Mouse (Mus musculus) cerebral cortex, adult 2 months (tissue): ENCODE data around the gene L3mbtl2.

ENCODE experiments used
- WGBS: fragments of 180-500 bp; shearing (Covaris S2); methylation state at CpG from one replicate; pipeline ENCODE4 v1.1.7; 2018; 5-methylcytosine and 5-hydroxymethylcytosine counted together

L3mbtl2 gene

GRCm38 (mm10) chr15:81663697-81664561 is at the start of gene L3mbtl2:
Gene L3mbtl2, plus strand, starts transcription at chr15:81663889.
- WGBS: under 1% methylated on average over 55 of the region's 55 CpGs

- WGBS: 79% methylated on average over 8 of the region's 8 CpGs
Observed at GRCm38 (mm10) chr15:81649516-81650455, 13.9 kb upstream of the L3mbtl2 start.

GRCm38 (mm10) chr15:81650636-81651035 is 13.1 kb upstream of the L3mbtl2 start:
- 56% methylated on average over 7 of the region's 7 CpGs for WGBS

GRCm38 (mm10) chr15:81661701-81662100 is 2.0 kb upstream of the L3mbtl2 start:
- WGBS: 92% methylated on average over 2 of the region's 2 CpGs

GRCm38 (mm10) chr15:81663281-81663680 is 408 bp upstream of the L3mbtl2 start:
- WGBS: 60% methylated on average over 10 of the region's 10 CpGs

GRCm38 (mm10) chr15:81666957-81667356 is 3.3 kb downstream of the L3mbtl2 start:
- WGBS: 86% methylated on average over 10 of the region's 10 CpGs

- 83% methylated on average over 4 of the region's 4 CpGs for WGBS
Observed at GRCm38 (mm10) chr15:81670231-81670640, 6.5 kb downstream of the L3mbtl2 start.

- 53% methylated on average over 3 of the region's 3 CpGs for WGBS
Observed at GRCm38 (mm10) chr15:81676637-81677036, 12.9 kb downstream of the L3mbtl2 start.

GRCm38 (mm10) chr15:81680301-81680805 is 16.7 kb downstream of the L3mbtl2 start:
- 97% methylated on average over 4 of the region's 4 CpGs for WGBS

- 9% methylated on average over 41 of the region's 41 CpGs for WGBS
Observed at GRCm38 (mm10) chr15:81693366-81693966, 29.8 kb downstream of the L3mbtl2 start.

GRCm38 (mm10) chr15:81693967-81694881 is 30.5 kb downstream of the L3mbtl2 start:
- 1% methylated on average over 106 of the region's 107 CpGs for WGBS

GRCm38 (mm10) chr15:81694891-81695290 is 31.2 kb downstream of the L3mbtl2 start:
- 55% methylated on average over 19 of the region's 19 CpGs for WGBS

- WGBS: 48% methylated on average over 7 of the region's 7 CpGs
Observed at GRCm38 (mm10) chr15:81697175-81697574, 33.5 kb downstream of the L3mbtl2 start, which contains the start of gene Chadl. Gene Chadl, minus strand, starts transcription at chr15:81697287.

GRCm38 (mm10) chr15:81697847-81698246 is 34.2 kb downstream of the L3mbtl2 start:
- 46% methylated on average over 3 of the region's 3 CpGs for WGBS

GRCm38 (mm10) chr15:81698532-81698931 is 34.8 kb downstream of the L3mbtl2 start:
- 54% methylated on average over 2 of the region's 2 CpGs for WGBS

GRCm38 (mm10) chr15:81700161-81700560 is 36.5 kb downstream of the L3mbtl2 start:
- WGBS: 87% methylated on average over 2 of the region's 2 CpGs

- WGBS: 86% methylated on average over 8 of the region's 8 CpGs
Observed at GRCm38 (mm10) chr15:81700601-81701000, 36.9 kb downstream of the L3mbtl2 start.

- WGBS: 78% methylated on average over 4 of the region's 4 CpGs
Observed at GRCm38 (mm10) chr15:81701350-81701749, 37.7 kb downstream of the L3mbtl2 start.

GRCm38 (mm10) chr15:81702306-81703093 is 38.8 kb downstream of the L3mbtl2 start:
- WGBS: 83% methylated on average over 13 of the region's 13 CpGs

GRCm38 (mm10) chr15:81703094-81703489 is 39.4 kb downstream of the L3mbtl2 start:
- 87% methylated on average over 3 of the region's 3 CpGs for WGBS
